Comparison of ENCODE assay signal across 30 mouse cellular contexts in genomic region chr16:42647762-42648161, GRCm38 (mm10).
"Had no signal": no experiment of that assay in that cellular context is flagged by ENCODE, and none has a peak within 500 bp of the region (broad histone marks: within the 10 kb centered on the region; RNA-seq: fewer than 3 reads in every experiment).

No protein-coding gene starts in this region.

- H3K4me2 ChIP-seq: limb, embryonic 12.5 days; limb, embryonic 13.5 days; limb, embryonic 15.5 days; liver, embryonic 11.5 days; liver, embryonic 12.5 days; liver, embryonic 13.5 days; liver, embryonic 15.5 days; lung, embryonic 14.5 days; lung, embryonic 15.5 days; midbrain, embryonic 12.5 days; midbrain, embryonic 13.5 days; midbrain, embryonic 15.5 days; neural tube, embryonic 12.5 days had no signal

- H3K27me3 ChIP-seq: limb, embryonic 12.5 days; limb, embryonic 13.5 days; limb, embryonic 15.5 days; liver, embryonic 12.5 days; liver, embryonic 13.5 days; liver, embryonic 15.5 days; lung, embryonic 15.5 days; megakaryocyte, embryonic 14.5 days; midbrain, embryonic 12.5 days; midbrain, embryonic 13.5 days; midbrain, embryonic 15.5 days; neural tube, embryonic 12.5 days had no signal

- H3K4me3 ChIP-seq: limb, embryonic 10.5 days; limb, embryonic 12.5 days; limb, embryonic 13.5 days; limb, embryonic 15.5 days; liver, embryonic 12.5 days; liver, embryonic 13.5 days; liver, embryonic 15.5 days; lung, embryonic 15.5 days; megakaryocyte, embryonic 14.5 days; midbrain, embryonic 10.5 days; midbrain, embryonic 12.5 days; midbrain, embryonic 13.5 days; midbrain, embryonic 15.5 days; myocyte; neural tube, embryonic 12.5 days had no signal

- H3K4me1 ChIP-seq: limb, embryonic 10.5 days; limb, embryonic 12.5 days; limb, embryonic 13.5 days; limb, embryonic 15.5 days; liver, embryonic 12.5 days; liver, embryonic 13.5 days; liver, embryonic 15.5 days; lung, embryonic 15.5 days; megakaryocyte, embryonic 14.5 days; neural tube, embryonic 12.5 days had no signal

- DNase-seq: left cerebral cortex, postnatal 4 days; liver; liver, embryonic 13.5 days; liver, postnatal 0 days; lung, adult 18-20 months; lung, adult 2 months; lung, embryonic 14.5 days; lung, postnatal 10 days; lung, postnatal 14 days; lung, postnatal 36 days; lung, postnatal 4 days; midbrain, embryonic 14.5 days had no signal

- H3K36me3 ChIP-seq: limb, embryonic 10.5 days; limb, embryonic 12.5 days; limb, embryonic 13.5 days; limb, embryonic 15.5 days; liver, embryonic 12.5 days; liver, embryonic 13.5 days; liver, embryonic 15.5 days; lung, embryonic 15.5 days; midbrain, embryonic 10.5 days; midbrain, embryonic 12.5 days; midbrain, embryonic 13.5 days; midbrain, embryonic 15.5 days; neural tube, embryonic 12.5 days had no signal

- H3K27ac ChIP-seq: limb, embryonic 10.5 days; limb, embryonic 12.5 days; limb, embryonic 13.5 days; limb, embryonic 15.5 days; liver, embryonic 12.5 days; liver, embryonic 13.5 days; liver, embryonic 14.5 days; liver, embryonic 15.5 days; lung, embryonic 15.5 days; macrophage; midbrain, embryonic 10.5 days; midbrain, embryonic 12.5 days; midbrain, embryonic 13.5 days; midbrain, embryonic 15.5 days; neural tube, embryonic 12.5 days had no signal

- H3K9ac ChIP-seq: limb, embryonic 12.5 days; limb, embryonic 13.5 days; limb, embryonic 15.5 days; liver, embryonic 12.5 days; liver, embryonic 13.5 days; liver, embryonic 14.5 days; liver, embryonic 15.5 days; liver, postnatal 0 days; lung, embryonic 14.5 days; lung, embryonic 15.5 days; midbrain, embryonic 12.5 days; midbrain, embryonic 13.5 days; midbrain, embryonic 15.5 days; neural tube, embryonic 12.5 days had no signal

- H3K9me3 ChIP-seq: limb, embryonic 10.5 days; limb, embryonic 12.5 days; limb, embryonic 13.5 days; limb, embryonic 15.5 days; liver, embryonic 12.5 days; liver, embryonic 13.5 days; liver, embryonic 15.5 days; lung, embryonic 15.5 days; midbrain, embryonic 10.5 days; midbrain, embryonic 12.5 days; midbrain, embryonic 13.5 days; midbrain, embryonic 15.5 days; neural tube, embryonic 12.5 days had no signal

- ATAC-seq: liver, embryonic 12.5 days; liver, postnatal 0 days; lung, postnatal 0 days; midbrain, embryonic 13.5 days; midbrain, embryonic 15.5 days had no signal
